Mouse (Mus musculus) lung, postnatal 0 days (tissue): Measurements from ENCODE around the gene Nat14. TPM values are rescaled to one million over a fixed set of nuclear protein-coding genes. Genes with fewer than 3 reads are reported as not detected.

Experiments used
- ATAC-seq: fragments of 200-750 bp; cut with Nextera tagmentation; 2 replicates; pipeline ENCODE4 v1.8.0; 2017; ENCODE audit warnings: moderate library complexity
- DNase-seq: peaks from one replicate; pipeline ENCODE4 v3.0.0-alpha.2; 2016; ENCODE audit warnings: low spot score
- H3K27ac ChIP-seq: fragments of 300-500 bp; sonication (generic); 2 replicates; pipeline ENCODE4 v1.5.1; 2014; ENCODE audit warnings: antibody characterized with exemption, mild to moderate bottlenecking, low read length, mixed read lengths
- H3K27me3 ChIP-seq: fragments of 300-500 bp; sonication (generic); replicated peaks from 2 replicates; pipeline ENCODE4 v1.6.1; 2014; ENCODE audit warnings: low read length, mixed read lengths; ENCODE audit not compliant: insufficient read depth
- H3K36me3 ChIP-seq: fragments of 300-500 bp; sonication (generic); 2 replicates; pipeline ENCODE4 v1.6.1; 2014; ENCODE audit warnings: low read length, mixed read lengths; ENCODE audit not compliant: insufficient read depth
- H3K4me1 ChIP-seq: fragments of 300-500 bp; sonication (generic); 2 replicates; pipeline ENCODE4 v1.6.1; 2014; ENCODE audit warnings: antibody characterized with exemption, low read depth, low read length, mixed read lengths; ENCODE audit not compliant: insufficient read depth
- H3K4me2 ChIP-seq: fragments of 300-500 bp; sonication (generic); replicated peaks from 2 replicates; pipeline ENCODE4 v1.6.1; 2014; ENCODE audit warnings: low read depth, mild to moderate bottlenecking, low read length, moderate library complexity, mixed read lengths
- H3K4me3 ChIP-seq: fragments of 300-500 bp; sonication (generic); 2 replicates; pipeline ENCODE4 v1.5.1; 2014; ENCODE audit warnings: low read depth, low read length
- H3K9ac ChIP-seq: fragments of 300-500 bp; sonication (generic); replicated peaks from 2 replicates; pipeline ENCODE4 v1.6.1; 2014; ENCODE audit warnings: low read depth, mild to moderate bottlenecking
- H3K9me3 ChIP-seq: fragments of 300-500 bp; sonication (generic); 2 replicates; pipeline ENCODE4 v1.6.1; 2016; ENCODE audit warnings: low read length, mixed read lengths
- CTCF ChIP-seq: IDR thresholded peaks from 2 replicates; pipeline ENCODE4 v1.5.1; 2016; ENCODE audit warnings: antibody characterized with exemption, mild to moderate bottlenecking
- EP300 ChIP-seq: IDR thresholded peaks from 2 replicates; pipeline ENCODE4 v1.6.1; 2016; ENCODE audit warnings: antibody characterized with exemption, mild to moderate bottlenecking, control low read depth
- WGBS: fragments of 180-500 bp; shearing (Covaris S2); extraction: QIAGEN DNeasy Blood & Tissue Kit; methylation state at CpG from one replicate; pipeline ENCODE4 v1.1.7; 2014; 5-methylcytosine and 5-hydroxymethylcytosine counted together
- polyA plus RNA-seq: library from polyadenylated mRNA; unstranded; fragments of >200 nt; fragmentation: Nextera tagmentation; extraction: Ambion mirVana; gene quantifications from 2 replicates; pipeline ENCODE4 v1.2.1, GENCODE M21; 2015

Gene Nat14
- polyA plus RNA-seq, 1 experiment from 2014 or later, result 1.1 TPM

DNA sequence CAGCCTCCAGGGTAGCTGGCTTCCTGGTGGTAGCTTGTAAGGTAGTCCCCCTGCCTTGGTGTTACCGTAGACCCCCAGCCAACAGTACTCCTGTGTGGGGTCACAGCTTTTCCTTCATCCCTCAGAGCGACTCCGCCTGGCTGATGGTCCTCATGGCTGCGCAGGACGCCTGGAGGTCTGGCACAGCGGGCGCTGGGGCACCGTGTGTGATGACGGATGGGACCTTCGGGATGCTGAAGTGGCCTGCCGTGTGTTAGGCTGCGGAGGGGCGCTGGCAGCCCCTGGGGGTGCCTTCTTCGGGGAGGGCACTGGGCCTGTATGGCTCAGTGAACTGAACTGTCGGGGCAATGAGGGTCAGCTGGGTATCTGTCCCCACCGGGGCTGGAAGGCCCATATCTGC lies 5.0 kb downstream of the Nat14 start:
- Histone ChIP-seq H3K27ac (peak overlapping the region; percentile 14; the same call in 1 of the 2 replicates), H3K9ac (no peak overlapping the region), H3K27me3 (0 out of 2 replicates have a peak, but pooled peaks cover 3% of the 10 kb centered on the region), H3K4me1 (peaks cover 19% of the 10 kb centered on the region), H3K4me2 (no peak overlapping the region), H3K9me3 (no peaks in the 10 kb centered on the region), H3K4me3 (no peak overlapping the region), H3K36me3 (no peaks in the 10 kb centered on the region)
- no peak for ATAC-seq
- 75% methylated on average over 16 of the region's 16 CpGs for WGBS
- no peak for DNase-seq
- TF ChIP-seq EP300 (no peak), CTCF (no peak)

DNA sequence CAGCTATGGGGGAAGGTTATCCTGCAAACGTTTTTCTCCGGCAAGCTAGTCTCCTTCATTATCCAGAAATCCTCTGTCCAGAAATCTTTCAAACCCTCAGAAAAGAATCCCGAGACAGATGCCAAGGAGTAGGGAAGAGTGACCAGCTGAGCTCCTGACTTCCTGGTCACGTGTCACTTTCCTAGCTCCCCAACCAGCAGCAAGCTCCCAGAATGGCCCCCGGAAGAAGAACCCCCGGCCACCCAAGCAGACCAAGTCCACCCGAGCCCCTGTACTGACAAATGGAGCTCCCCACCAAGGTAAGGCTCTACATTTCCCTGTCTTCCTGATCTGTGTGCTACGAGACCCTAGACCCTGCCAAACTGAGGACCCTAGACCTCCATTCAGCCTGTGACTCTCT lies 5.9 kb downstream of the Nat14 start:
- no peak overlapping the region for H3K27ac ChIP-seq
- peak; percentile 50 for DNase-seq
- H3K9me3 ChIP-seq, result no peaks in the 10 kb centered on the region
- H3K9ac ChIP-seq, result no peak overlapping the region
- TF ChIP-seq CTCF, result no peak
- no peak for TF ChIP-seq EP300
- no peak for ATAC-seq
- H3K4me3 ChIP-seq, result 0 out of 2 replicates have a peak overlapping the region, but pooled peaks have one; percentile 12
- peaks cover 15% of the 10 kb centered on the region for H3K4me1 ChIP-seq
- H3K4me2 ChIP-seq, result peak overlapping the region; percentile 28; the same call in 1 of the 2 replicates
- WGBS, result 34% methylated on average over 8 of the region's 8 CpGs
- H3K36me3 ChIP-seq, result no peaks in the 10 kb centered on the region
- 0 out of 2 replicates have a peak, but pooled peaks cover 3% of the 10 kb centered on the region for H3K27me3 ChIP-seq

DNA sequence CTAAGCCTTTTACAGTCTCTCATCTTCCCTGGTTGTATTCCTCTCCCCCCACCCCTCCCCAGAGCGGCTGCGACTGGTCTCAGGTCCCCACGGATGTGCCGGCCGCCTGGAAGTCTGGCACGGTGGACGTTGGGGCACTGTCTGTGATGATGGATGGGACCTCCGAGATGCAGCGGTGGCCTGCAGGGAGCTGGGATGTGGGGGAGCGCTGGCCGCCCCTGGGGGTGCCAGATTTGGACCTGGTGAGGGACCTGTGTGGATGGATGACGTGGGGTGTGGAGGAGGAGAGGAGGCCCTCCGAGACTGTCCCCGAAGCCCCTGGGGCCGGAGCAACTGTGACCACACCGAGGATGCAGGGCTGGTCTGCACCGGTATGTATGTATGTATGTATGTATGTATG lies 6.5 kb downstream of the Nat14 start:
- ATAC-seq, result no peak
- H3K4me1 ChIP-seq, result peaks cover 9% of the 10 kb centered on the region
- no peak overlapping the region for H3K27ac ChIP-seq
- 0 out of 2 replicates have a peak, but pooled peaks cover 3% of the 10 kb centered on the region for H3K27me3 ChIP-seq
- DNase-seq, result no peak
- peak overlapping the region; percentile 28; the same call in 1 of the 2 replicates for H3K4me2 ChIP-seq
- H3K4me3 ChIP-seq, result 0 out of 2 replicates have a peak overlapping the region, but pooled peaks have one; percentile 12
- 47% methylated on average over 15 of the region's 17 CpGs for WGBS
- H3K9ac ChIP-seq, result no peak overlapping the region
- no peaks in the 10 kb centered on the region for H3K9me3 ChIP-seq
- no peak for TF ChIP-seq CTCF
- TF ChIP-seq EP300, result no peak
- no peaks in the 10 kb centered on the region for H3K36me3 ChIP-seq

DNA sequence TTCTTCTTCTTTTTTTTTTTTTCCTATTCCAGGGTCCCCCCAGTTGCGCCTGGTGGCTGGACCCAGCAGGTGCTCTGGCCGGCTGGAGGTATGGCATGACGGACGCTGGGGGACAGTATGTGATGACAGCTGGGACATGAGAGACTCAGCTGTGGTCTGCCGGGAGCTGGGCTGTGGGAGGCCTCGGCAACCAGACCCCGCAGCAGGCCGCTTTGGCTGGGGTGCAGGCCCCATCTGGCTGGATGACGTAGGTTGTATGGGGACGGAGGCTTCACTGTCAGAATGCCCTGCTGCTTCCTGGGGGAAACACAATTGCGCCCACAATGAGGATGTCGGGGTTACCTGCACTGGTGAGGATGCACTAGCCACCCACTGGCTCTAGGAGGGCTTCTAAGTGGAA lies 11.3 kb downstream of the Nat14 start:
- H3K4me2 ChIP-seq, result no peak overlapping the region
- no peak overlapping the region for H3K27ac ChIP-seq
- DNase-seq (no peak), ATAC-seq (no peak)
- H3K36me3 ChIP-seq, result no peaks in the 10 kb centered on the region
- H3K27me3 ChIP-seq, result no peaks in the 10 kb centered on the region
- no peaks in the 10 kb centered on the region for H3K4me1 ChIP-seq
- no peak overlapping the region for H3K4me3 ChIP-seq
- H3K9me3 ChIP-seq, result 0 out of 2 replicates have a peak, but pooled peaks cover 3% of the 10 kb centered on the region
- no peak overlapping the region for H3K9ac ChIP-seq
- WGBS, result 64% methylated on average over 12 of the region's 12 CpGs
- TF ChIP-seq CTCF, result no peak
- no peak for TF ChIP-seq EP300

DNA sequence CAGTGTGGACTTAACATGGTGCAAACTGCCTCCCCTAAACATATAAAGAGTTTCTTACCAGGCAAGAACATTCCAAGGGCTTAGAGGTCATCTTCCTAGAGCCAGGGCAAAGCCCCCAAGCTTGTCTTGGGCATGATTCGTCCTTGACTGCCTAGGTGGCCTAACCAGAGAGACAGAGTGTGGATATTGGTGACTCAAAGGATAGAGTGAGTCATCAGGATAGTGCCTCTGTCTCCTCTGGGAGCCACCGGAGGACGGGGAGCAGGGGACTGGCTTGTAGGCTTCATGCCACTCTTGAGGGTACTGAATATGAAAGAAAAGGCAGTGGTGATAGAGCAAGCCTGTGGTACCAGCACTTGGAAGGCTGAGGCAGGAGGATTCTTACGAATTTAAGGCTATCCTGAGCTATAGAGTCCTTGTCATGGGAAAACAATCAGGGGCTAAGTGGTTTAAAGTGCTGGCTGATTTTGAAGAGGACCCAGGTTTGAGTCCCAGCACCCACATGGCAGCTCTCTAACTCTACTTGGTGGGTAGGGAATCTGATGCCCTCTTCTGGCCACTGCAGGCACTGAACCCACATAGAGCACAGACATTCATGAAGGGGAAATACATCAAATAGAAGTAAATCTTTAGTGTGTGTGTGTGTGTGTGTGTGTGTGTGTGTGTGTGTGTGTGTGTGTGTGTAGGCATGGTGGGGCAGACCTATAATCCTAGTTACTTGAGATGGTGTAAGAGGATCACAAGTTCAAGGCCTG lies 12.5 kb downstream of the Nat14 start:
- H3K36me3 ChIP-seq, result no peaks in the 10 kb centered on the region
- WGBS, result 71% methylated on average over 4 of the region's 4 CpGs
- no peak overlapping the region for H3K4me3 ChIP-seq
- H3K4me1 ChIP-seq, result no peaks in the 10 kb centered on the region
- no peak overlapping the region for H3K4me2 ChIP-seq
- H3K9ac ChIP-seq, result no peak overlapping the region
- DNase-seq (no peak), ATAC-seq (no peak)
- H3K27me3 ChIP-seq, result no peaks in the 10 kb centered on the region
- no peak overlapping the region for H3K27ac ChIP-seq
- peak; percentile 48 for TF ChIP-seq CTCF
- no peak for TF ChIP-seq EP300
- H3K9me3 ChIP-seq, result 0 out of 2 replicates have a peak, but pooled peaks cover 3% of the 10 kb centered on the region

DNA sequence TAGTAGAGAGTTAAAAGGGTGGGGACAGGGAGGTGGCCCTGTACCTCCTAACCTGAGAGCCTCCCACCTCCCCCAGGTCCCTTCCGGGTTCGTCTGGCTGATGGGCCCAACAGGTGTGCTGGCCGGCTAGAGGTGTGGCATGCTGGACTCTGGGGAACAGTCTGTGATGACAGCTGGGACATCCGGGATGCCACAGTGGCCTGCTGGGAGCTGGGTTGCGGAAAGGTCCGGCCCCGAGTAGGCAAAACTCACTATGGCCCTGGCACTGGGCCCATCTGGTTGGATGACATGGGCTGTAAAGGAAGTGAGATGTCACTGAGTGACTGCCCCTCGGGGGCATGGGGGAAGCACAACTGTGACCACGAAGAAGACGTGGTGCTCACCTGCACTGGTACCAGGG lies 15.0 kb downstream of the Nat14 start:
- DNase-seq (no peak), ATAC-seq (no peak)
- no peak overlapping the region for H3K27ac ChIP-seq
- H3K9ac ChIP-seq, result no peak overlapping the region
- H3K4me3 ChIP-seq, result no peak overlapping the region
- H3K9me3 ChIP-seq, result 0 out of 2 replicates have a peak, but pooled peaks cover 3% of the 10 kb centered on the region
- TF ChIP-seq CTCF, result no peak
- no peak for TF ChIP-seq EP300
- H3K4me1 ChIP-seq, result no peaks in the 10 kb centered on the region
- no peaks in the 10 kb centered on the region for H3K27me3 ChIP-seq
- WGBS, result 65% methylated on average over 10 of the region's 10 CpGs
- H3K36me3 ChIP-seq, result no peaks in the 10 kb centered on the region
- no peak overlapping the region for H3K4me2 ChIP-seq
